Mouse (Mus musculus) embryo, embryonic 10.5 days (tissue): ENCODE measurements around the gene Sp2.

Experiments used
- DNase-seq: peaks from one replicate; pipeline ENCODE4 v3.0.0-alpha.2; 2015; ENCODE audit warnings: low spot score

The Sp2 gene

GRCm38 (mm10) chr11:96995836-96996772 is 13.3 kb upstream of the Sp2 start:
- no peak for DNase-seq

DNA sequence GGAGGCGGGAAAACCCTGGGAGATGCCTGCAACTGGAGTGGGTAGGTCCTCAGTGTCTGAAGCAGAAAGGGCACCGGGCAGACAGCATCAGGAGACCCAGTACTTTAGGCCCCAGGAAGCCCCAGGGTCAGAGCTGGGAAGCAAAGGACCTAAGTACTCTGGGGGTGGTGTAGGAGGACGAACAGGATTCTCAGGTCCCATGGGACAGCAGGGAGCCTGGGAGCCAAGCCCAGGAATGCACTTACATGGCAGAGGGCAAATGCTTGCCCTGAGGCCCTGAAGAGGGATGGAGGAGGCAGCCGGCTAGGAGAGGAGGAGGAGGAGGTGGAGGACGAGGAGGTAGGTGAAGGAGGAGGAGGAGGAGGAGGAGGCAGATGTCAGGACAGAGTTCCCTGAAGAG is 12.3 kb upstream of the Sp2 start:
- no peak for DNase-seq

DNA sequence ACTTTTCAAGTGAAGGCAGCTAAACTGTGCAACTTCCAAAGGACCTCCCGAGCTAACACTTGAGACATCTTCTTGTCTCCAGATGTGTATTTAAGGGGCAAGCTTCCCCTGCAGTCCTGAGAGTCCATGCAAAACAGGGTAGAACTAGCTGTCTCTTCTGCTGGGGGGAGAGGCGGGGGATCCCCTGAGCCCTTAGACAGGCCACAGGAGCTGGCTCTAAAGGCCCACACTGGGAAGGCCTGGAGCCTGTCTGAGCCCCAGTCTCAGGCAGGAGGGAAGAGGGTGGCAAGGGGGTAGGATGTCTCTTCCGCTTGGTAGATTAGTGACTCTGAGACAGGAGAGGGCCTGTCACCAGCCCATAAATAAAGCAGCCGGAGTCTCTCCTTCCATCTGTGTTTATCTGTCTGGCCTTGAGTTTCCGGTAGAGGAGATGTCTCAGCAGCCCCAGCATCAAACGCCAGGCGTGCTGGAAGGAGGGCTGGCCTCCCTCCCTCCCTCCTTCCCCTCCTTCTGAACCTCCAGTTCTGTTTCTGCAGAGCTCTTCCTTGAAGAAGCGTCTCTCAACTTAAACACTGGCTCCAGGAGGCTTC is 10.1 kb upstream of the Sp2 start:
- peak; percentile 69 for DNase-seq

GRCm38 (mm10) chr11:96991501-96991900 is 8.7 kb upstream of the Sp2 start:
- no peak for DNase-seq

DNA sequence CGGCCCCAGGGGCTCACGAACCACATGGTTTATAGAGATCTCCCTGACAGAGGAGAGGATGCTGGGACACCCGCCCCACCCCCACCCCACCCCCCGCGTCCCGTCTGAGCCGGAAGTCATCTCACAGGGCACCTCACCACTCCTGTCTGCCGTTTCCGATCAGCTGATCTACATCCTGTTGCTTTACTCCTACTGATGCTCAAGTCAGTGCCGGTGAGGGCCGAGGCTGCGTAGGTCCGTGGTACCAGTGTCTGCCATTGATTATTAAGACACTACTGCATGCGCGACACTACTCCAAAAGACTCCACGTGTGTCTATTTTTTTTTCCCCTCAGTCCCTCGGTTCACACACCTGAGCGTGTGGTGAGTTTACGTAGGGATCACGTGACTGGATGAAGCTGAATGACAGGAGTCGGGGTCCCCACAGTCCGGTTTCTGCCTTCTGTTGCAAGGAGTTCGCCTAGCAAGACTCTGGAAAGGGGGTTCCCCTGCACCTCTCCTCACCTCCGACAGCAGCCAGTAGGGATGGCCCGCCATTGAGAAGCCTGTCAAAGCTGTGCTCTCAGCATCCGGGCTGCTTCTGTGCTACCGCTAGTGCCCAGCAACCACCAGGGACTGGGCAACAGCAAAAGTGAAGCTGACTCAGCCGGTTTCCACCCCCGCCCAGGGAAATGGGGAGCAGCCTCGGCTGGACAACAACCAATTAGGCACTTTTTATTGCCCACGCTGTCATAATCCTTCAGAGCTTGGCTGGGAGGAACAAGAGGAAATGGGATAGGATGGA is 5.3 kb upstream of the Sp2 start:
- DNase-seq: no peak

DNA sequence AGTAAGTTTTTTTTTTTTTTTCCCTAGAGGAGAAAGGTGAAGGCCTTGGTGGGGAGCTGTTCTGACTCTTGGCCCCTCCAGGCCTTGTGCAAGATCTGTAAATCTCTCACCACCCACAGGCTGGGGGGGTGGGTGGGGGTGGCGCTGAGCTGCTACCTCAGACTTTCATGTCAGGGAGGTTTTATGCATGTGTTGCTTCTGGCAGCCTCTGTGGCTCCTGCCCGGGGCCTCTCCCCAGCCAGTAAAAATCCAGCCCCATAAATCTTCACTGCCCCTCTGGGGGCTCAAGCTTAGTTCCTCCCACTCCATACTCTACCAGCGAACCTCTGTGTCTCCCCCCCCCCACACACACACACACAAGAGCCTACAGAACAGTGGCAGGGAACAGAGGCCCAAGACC is 3.7 kb upstream of the Sp2 start:
- no peak for DNase-seq

GRCm38 (mm10) chr11:96984903-96985302 is 2.1 kb upstream of the Sp2 start:
- no peak for DNase-seq

DNA sequence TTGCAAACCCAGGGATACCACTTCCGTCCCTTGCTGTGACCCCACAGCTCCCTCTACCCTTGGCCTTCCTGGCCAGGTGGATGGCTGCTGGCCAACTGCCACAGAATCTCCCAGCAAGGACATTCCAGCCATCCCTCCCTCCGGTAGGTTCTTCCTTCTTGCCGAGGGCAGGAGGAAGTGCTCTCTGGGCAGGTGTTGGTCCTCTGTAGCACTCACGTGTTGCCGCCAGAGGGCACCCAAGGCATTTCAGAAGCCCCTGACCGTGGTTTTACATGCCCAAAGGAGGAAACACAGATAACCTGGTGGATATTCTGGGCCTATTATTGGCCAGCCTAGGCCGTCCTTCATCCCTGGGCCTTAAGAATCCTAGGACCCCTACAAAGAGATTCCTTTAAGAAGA is 404 bp downstream of the Sp2 start:
- peak; percentile 91 for DNase-seq

DNA sequence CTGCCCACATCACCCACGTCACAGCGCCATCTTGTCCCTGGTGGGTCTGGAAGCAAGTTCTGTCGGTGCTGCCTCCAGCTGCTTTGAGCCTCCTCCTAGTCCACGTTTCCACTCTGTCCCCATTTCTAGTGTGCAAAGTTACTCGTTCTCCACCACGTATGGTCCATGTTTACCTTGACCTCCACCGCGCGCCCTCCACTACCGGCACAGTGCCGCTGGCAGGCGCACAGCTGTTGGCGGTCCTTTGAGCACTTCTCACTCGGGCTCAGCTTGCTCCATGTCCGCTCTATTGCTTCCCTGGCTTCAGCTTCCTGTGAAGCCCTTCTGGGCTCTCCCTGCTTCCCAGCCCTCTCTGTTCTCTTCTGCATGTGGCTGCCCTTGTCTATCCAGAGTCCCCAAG is 1.3 kb downstream of the Sp2 start:
- no peak for DNase-seq

DNA sequence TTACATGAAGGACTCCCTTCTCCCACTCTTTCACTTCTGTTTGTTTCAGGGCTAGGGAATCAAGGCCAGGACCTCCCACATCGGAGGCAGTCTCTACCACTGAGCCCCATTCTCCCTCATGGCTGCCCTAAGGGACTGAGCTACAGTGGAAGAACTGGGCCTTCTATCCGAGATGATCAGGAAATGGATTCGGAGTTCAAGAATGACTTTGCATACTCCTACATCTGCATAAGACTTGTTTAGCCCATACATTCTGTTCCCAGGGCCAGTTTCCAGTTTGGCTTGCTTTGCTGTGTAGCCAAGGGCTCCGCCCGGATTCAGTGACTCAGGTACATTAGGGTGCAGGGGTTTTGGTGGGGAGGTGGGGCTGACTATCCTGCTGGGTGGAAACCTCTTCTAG is 2.7 kb downstream of the Sp2 start:
- DNase-seq: no peak

- DNase-seq: no peak
These were observed 3.4 kb downstream of the Sp2 start for GRCm38 (mm10) chr11:96979329-96979728.

- peak; percentile 7 for DNase-seq
These were observed 4.1 kb downstream of the Sp2 start for GRCm38 (mm10) chr11:96978401-96979246.

- peak; percentile 100 for DNase-seq
These were observed 5.0 kb downstream of the Sp2 start for GRCm38 (mm10) chr11:96977606-96978400.

DNA sequence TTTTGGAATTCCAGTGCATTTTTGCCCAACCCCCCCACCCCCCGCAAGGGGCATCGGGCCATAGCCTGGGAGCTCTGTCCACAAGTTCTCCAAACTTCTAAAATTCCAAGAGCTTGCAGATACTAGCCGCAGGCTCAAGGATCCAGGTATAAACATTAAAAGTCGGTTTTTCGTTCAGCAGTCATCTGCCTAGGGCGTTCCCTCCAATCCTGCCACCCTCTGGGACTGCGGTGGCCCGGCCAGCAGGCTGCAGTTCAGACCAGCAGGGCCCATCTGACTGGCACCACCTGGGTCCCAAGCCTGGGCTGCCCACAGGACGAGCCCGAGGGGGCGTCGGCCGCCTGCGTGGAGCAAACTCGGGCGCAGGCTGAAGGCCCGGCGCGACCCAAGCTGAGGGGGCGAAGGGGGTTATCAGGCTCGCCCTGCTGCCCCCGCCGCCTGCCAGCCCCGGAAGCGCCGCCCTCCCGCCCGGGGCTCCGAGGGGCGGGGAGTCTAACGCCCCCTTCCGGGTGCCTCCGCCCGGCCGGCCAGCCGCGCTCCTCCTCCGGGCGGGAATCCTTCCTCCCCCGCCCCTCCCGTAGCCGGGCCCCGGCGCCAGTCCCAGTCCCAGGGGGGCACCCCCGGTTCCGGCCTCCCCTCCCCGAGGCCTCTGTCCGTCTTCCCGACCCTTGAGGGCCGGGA is 5.7 kb downstream of the Sp2 start:
- peak; percentile 89 for DNase-seq

DNA sequence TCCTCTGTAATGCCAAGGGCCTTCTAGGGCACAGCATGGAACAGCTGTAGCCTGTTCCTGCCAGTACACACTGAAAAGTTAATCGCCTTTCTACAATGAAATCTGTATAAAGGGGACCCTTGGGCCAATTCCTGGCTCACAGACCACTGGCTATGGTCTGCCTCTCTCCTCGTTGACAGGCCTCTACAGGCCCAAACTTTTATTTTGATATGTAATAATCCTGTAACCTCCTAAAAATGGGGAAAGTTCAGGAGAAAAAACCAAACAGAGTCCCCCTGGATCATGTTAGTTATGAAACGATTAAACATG is 6.4 kb downstream of the Sp2 start:
- no peak for DNase-seq

DNA sequence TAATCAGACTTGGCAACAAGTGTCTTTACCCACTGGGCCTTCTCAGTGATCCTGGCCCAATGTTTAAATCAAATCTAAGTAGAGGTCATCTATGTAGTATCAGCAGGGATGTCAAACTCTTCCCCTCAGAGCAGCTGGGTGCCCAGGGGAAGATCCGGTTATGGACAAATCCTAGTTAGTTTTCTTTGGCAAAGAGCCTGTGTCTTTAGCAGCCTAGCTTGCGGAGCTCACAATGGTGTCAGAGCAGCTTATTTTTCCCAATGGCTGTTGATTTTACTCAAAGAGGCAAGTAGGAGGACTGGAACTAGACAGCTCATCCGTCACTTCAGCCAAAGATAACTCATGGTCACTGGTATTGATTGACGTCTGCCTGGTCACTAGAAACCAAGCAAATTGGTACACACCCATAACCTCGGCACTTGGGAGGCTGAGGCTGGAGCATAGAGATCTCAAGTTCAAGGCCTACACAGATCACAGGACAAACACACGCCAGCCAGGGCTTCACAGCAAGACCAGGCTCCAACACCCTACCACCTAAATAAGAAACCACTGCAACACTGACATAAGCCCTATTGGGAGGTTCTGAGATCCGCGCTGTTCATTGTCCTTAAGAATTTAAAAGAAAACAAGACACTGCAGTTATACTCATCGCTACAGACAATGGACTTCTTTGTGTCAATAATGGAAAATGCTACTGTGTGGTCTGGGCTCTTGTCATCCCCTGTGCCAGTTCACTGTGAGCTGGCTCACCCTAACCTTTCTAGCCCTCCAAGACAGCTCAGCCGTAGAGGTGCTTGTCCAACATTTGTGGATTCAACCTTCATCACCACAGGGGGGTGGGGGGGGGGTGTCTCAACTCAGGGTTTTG is 7.0 kb downstream of the Sp2 start:
- DNase-seq: no peak

GRCm38 (mm10) chr11:96974813-96975212 is 7.9 kb downstream of the Sp2 start:
- no peak for DNase-seq

DNA sequence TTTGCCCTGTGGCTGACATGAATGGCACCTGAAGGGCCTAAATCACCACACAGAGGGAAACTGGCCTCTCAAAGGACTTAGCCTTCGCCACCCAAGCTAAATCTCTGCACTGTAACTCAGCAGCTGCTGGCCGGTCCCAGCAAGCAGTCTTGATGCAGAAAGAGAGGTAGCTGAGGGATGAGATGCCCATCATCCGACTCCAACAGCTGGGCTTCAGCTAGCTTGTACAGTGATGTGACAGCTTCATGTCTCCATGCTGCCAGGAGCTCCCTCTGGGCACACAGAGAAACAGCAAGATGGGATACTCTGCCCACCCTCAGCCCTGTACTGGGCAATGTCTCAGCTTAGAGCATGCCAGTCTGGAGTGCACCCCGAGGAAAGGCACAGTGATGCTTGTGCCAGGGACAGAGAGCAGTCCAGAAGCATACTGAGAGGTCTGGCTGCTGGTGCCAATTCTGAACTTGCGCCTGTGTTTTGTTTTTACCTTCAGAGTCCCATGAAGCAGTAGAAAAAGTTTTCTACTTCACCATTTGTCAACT is 9.3 kb downstream of the Sp2 start:
- no peak for DNase-seq

DNA sequence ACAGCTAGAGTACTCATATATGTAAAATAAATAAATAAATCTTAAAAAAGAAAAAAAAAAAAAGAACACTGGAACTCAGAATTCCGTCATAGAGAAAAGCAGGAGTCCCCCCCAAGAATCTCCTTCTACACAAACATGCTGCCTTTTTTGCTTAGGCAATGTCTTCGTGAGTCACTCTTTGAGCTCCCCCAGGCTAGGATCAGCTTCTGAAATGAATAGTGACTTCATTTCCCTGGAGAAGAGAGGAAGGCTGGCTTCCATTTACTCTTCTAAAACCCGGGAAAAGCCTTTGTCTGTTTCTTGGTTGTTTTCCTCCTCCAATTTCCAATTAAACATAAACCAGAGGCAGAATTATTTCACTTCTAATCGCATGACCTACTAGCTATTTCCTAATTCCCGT is 9.9 kb downstream of the Sp2 start:
- DNase-seq: no peak
